Mouse (Mus musculus) myocyte (in vitro differentiated cells): ENCODE results near the gene Vmp1.

Experiments
- CEBPB ChIP-seq: IDR thresholded peaks from 2 replicates; pipeline ENCODE4 v1.6.1; 2011; ENCODE audit warnings: mild to moderate bottlenecking, moderate library complexity; ENCODE audit not compliant: poor library complexity, insufficient read depth, severe bottlenecking
- E2F4 ChIP-seq: IDR thresholded peaks from one replicate; pipeline ENCODE4 v1.6.1; 2011; ENCODE audit warnings: mild to moderate bottlenecking, control low read depth, moderate library complexity; ENCODE audit not compliant: insufficient read depth
- MAX ChIP-seq: IDR thresholded peaks from one replicate; pipeline ENCODE4 v1.6.1; 2011; ENCODE audit warnings: low read depth, mild to moderate bottlenecking, control low read depth
- MYOD1 ChIP-seq, 3 experiments: IDR thresholded peaks; one replicate each; pipeline ENCODE4 v1.6.1; 2011; ENCODE audit warnings: control low read depth in 2 of 3, low read depth in 2 of 3, mild to moderate bottlenecking in 2 of 3, moderate library complexity in 1 of 3; ENCODE audit not compliant: insufficient read length in 2 of 3, control insufficient read depth in 1 of 3
- POLR2A ChIP-seq: IDR thresholded peaks from one replicate; pipeline ENCODE4 v1.6.1; 2011; ENCODE audit warnings: low read depth, mild to moderate bottlenecking, control low read depth, moderate library complexity; ENCODE audit not compliant: insufficient read length
- POLR2AphosphoS2 ChIP-seq: IDR thresholded peaks from one replicate; pipeline ENCODE4 v1.6.1; 2011; ENCODE audit warnings: low read depth, control low read depth; ENCODE audit not compliant: insufficient read length
- SRF ChIP-seq: IDR thresholded peaks from one replicate; pipeline ENCODE4 v1.6.1; 2011; ENCODE audit warnings: low read depth; ENCODE audit not compliant: control insufficient read depth, insufficient read length
- TCF12 ChIP-seq: IDR thresholded peaks from one replicate; pipeline ENCODE4 v1.6.1; 2011; ENCODE audit warnings: mild to moderate bottlenecking, control low read depth; ENCODE audit not compliant: poor library complexity, insufficient read depth, severe bottlenecking
- TCF3 ChIP-seq: IDR thresholded peaks from one replicate; pipeline ENCODE4 v1.6.1; 2011; ENCODE audit warnings: low read depth, control low read depth; ENCODE audit not compliant: insufficient read length
- USF1 ChIP-seq: IDR thresholded peaks from one replicate; pipeline ENCODE4 v1.6.1; 2011; ENCODE audit warnings: low read depth, mild to moderate bottlenecking, control low read depth, moderate library complexity

DNA sequence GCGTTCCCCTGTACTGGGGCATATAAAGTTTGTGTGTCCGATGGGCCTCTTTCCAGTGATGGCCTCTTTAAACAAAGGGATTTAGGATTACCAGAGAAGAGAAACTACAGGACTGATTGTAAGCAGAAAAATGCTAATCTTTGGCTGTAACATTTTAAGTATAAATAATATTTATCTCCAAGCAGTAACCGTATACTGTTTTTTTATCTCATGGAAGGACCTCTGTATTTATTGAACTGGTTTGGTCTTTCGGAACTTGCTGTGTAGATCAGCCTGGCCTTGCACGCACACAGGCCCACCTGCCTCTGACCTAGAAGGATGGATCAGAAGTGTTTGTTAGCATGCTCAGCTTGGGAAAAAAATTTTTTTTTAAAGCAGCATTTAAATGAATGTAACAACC is 69.0 kb downstream of the Vmp1 start:
- TF ChIP-seq POLR2A (no peak), CEBPB (no peak), MYOD1 (IDR thresholded peaks at IDR 0.05; ENCODE audit: control insufficient read depth in 1 of 3, insufficient read length in 2 of 3, low read depth in 2 of 3) (no peak), TCF12 (no peak), MAX (no peak), E2F4 (no peak), POLR2AphosphoS2 (no peak), USF1 (no peak), TCF3 (no peak), SRF (no peak)
